Mouse (Mus musculus) MEL (cell line): ENCODE results near the gene Cbarp.

ENCODE experiments used
- CTCF ChIP-seq, 3 experiments: IDR thresholded peaks in 2 of 3; conservative IDR thresholded peaks in 1 of 3; 2 replicates each; pipeline ENCODE4 v1.5.1; 2011 to 2012; ENCODE audit warnings: low read length in 3 of 3, low read depth in 2 of 3, mild to moderate bottlenecking in 2 of 3, improper control_type of control experiment in 1 of 3, inconsistent platforms in 1 of 3, mixed read lengths in 1 of 3, moderate library complexity in 1 of 3; ENCODE audit not compliant: control insufficient read depth in 1 of 3, insufficient read depth in 1 of 3, poor library complexity in 1 of 3, severe bottlenecking in 1 of 3
- GABPA ChIP-seq: IDR thresholded peaks from 2 replicates; pipeline ENCODE4 v1.6.1; 2012; ENCODE audit warnings: low read depth, mild to moderate bottlenecking, inconsistent platforms, low read length, improper control_type of control experiment, moderate library complexity
- JUND ChIP-seq: IDR thresholded peaks from 2 replicates; pipeline ENCODE4 v1.6.1; 2011; ENCODE audit warnings: low read depth, mild to moderate bottlenecking, improper control_type of control experiment, low read length
- KAT2A ChIP-seq: conservative IDR thresholded peaks from 2 replicates; pipeline ENCODE4 v1.6.1; 2012; ENCODE audit warnings: low read depth, low read length, improper control_type of control experiment, inconsistent platforms
- MYC ChIP-seq: IDR thresholded peaks from 2 replicates; pipeline ENCODE4 v1.6.1; 2011; ENCODE audit warnings: low read depth, mild to moderate bottlenecking, low read length, improper control_type of control experiment, moderate library complexity
- POLR2A ChIP-seq, 2 experiments: IDR thresholded peaks; 2 replicates each; pipeline ENCODE4 v1.6.1; 2011 to 2012; ENCODE audit warnings: low read length in 2 of 2, mild to moderate bottlenecking in 2 of 2, control low read depth in 1 of 2, improper control_type of control experiment in 1 of 2, low read depth in 1 of 2, moderate library complexity in 1 of 2; ENCODE audit not compliant: control insufficient read depth in 1 of 2, insufficient read depth in 1 of 2, poor library complexity in 1 of 2
- SMC3 ChIP-seq: IDR thresholded peaks from 2 replicates; pipeline ENCODE4 v1.6.1; 2011; ENCODE audit warnings: low read depth, low read length, improper control_type of control experiment

DNA sequence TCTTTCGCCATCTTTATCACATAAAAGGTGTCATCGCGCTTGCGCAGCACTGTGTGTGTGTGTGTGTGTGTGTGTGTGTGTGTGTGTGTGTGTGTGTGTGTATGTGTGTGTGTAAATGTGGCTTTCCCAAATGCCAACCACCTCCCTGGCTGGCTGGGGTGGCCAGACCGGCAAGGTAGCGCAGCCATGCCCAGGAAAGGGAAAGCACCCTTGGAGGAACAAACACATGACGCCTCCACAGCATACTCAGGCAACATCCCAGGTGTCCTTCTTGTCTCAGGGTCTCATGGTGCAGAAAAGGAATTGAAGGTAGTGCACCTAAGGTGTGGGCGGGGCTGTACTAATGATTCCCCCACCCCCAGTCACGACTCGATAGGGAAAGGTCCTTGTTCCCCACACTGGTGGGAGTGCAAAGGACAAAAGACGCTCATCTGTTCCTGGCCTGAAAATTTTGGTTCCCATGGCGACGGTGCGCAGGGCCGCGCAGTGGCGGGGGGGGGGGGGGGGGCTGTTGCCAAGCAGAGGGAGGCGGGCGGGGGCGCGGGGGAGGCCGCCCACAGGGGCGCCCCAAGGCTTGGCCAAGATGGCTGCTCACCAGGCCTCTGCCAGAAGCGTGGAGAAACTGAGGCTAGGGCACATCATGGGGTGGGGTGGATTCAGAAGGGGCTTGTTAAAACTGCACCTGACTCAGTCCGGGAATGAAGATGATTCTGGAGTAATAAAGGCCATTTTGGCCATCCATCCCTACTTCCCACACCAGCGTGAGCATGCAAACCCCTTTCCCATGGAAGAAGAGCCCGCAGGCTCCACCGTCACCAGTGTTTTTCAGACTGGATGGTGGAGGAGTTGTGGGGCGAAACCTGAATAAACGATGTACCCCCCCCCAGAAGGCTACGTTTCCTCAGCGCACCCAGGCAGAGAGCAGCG, 2.7 kb downstream of the Cbarp start:
- no peak for TF ChIP-seq POLR2A (IDR thresholded peaks at IDR 0.05; ENCODE audit: control insufficient read depth in 1 of 2, insufficient read depth in 1 of 2, low read depth in 1 of 2, low read length in 2 of 2, poor library complexity in 1 of 2)
- no peak for TF ChIP-seq JUND
- no peak for TF ChIP-seq MYC
- TF ChIP-seq CTCF (IDR thresholded peaks at IDR 0.05 in 2 of 3, conservative IDR thresholded peaks at IDR 0.05 in 1 of 3; ENCODE audit: control insufficient read depth in 1 of 3, insufficient read depth in 1 of 3, low read depth in 2 of 3, low read length in 3 of 3, poor library complexity in 1 of 3, severe bottlenecking in 1 of 3): no peak
- no peak for TF ChIP-seq KAT2A
- no peak for TF ChIP-seq GABPA
- no peak for TF ChIP-seq SMC3
